Mouse (Mus musculus): Measurements from ENCODE around the gene Ctnnbip1. TPM values are rescaled to one million over a fixed set of nuclear protein-coding genes. Genes with fewer than 3 reads are reported as not detected.

The Ctnnbip1 gene
- polyA plus RNA-seq, 1 experiment: 4.7 TPM

- peak overlapping the region; percentile 68; the same call in 1 of the 2 replicates for H3K4me3 ChIP-seq (ENCODE audit: control insufficient read depth, low read depth, low read length)
- H3K4me1 ChIP-seq (ENCODE audit: control insufficient read depth, insufficient read depth, low read length): no peaks in the 10 kb centered on the region
- no peak overlapping the region for H3K27ac ChIP-seq (ENCODE audit: control insufficient read depth, insufficient read depth, low read depth, low read length)
- no peak for TF ChIP-seq POLR2A (IDR thresholded peaks at IDR 0.05; ENCODE audit: control insufficient read depth, low read depth, low read length)
- peak; percentile 78; the same call in 1 of the 2 replicates for TF ChIP-seq CTCF (IDR thresholded peaks at IDR 0.05; ENCODE audit: control insufficient read depth, insufficient read depth, insufficient replicate concordance, low read depth, low read length)
- H3K27me3 ChIP-seq (ENCODE audit: control insufficient read depth, insufficient read depth, low read length): no peaks in the 10 kb centered on the region
- no peaks in the 10 kb centered on the region for H3K36me3 ChIP-seq (ENCODE audit: control insufficient read depth, insufficient read depth, low read length)
Observed at GRCm38 (mm10) chr4:149549221-149549925, 31.3 kb downstream of the Ctnnbip1 start.

GRCm38 (mm10) chr4:149550866-149551265 is 32.8 kb downstream of the Ctnnbip1 start:
- no peaks in the 10 kb centered on the region for H3K36me3 ChIP-seq (ENCODE audit: control insufficient read depth, insufficient read depth, low read length)
- no peak overlapping the region for H3K27ac ChIP-seq (ENCODE audit: control insufficient read depth, insufficient read depth, low read depth, low read length)
- no peak overlapping the region for H3K4me3 ChIP-seq (ENCODE audit: control insufficient read depth, low read depth, low read length)
- H3K27me3 ChIP-seq (ENCODE audit: control insufficient read depth, insufficient read depth, low read length): no peaks in the 10 kb centered on the region
- no peaks in the 10 kb centered on the region for H3K4me1 ChIP-seq (ENCODE audit: control insufficient read depth, insufficient read depth, low read length)
- no peak for TF ChIP-seq POLR2A (IDR thresholded peaks at IDR 0.05; ENCODE audit: control insufficient read depth, low read depth, low read length)
- TF ChIP-seq CTCF (IDR thresholded peaks at IDR 0.05; ENCODE audit: control insufficient read depth, insufficient read depth, insufficient replicate concordance, low read depth, low read length): no peak

- Histone ChIP-seq H3K27ac (ENCODE audit: control insufficient read depth, insufficient read depth, low read depth, low read length) (no peak overlapping the region), H3K36me3 (ENCODE audit: control insufficient read depth, insufficient read depth, low read length) (no peaks in the 10 kb centered on the region), H3K27me3 (ENCODE audit: control insufficient read depth, insufficient read depth, low read length) (no peaks in the 10 kb centered on the region), H3K4me1 (ENCODE audit: control insufficient read depth, insufficient read depth, low read length) (no peaks in the 10 kb centered on the region), H3K4me3 (ENCODE audit: control insufficient read depth, low read depth, low read length) (no peak overlapping the region)
- TF ChIP-seq POLR2A (IDR thresholded peaks at IDR 0.05; ENCODE audit: control insufficient read depth, low read depth, low read length) (no peak), CTCF (IDR thresholded peaks at IDR 0.05; ENCODE audit: control insufficient read depth, insufficient read depth, insufficient replicate concordance, low read depth, low read length) (no peak)
Observed at GRCm38 (mm10) chr4:149551696-149552095, 33.7 kb downstream of the Ctnnbip1 start.

GRCm38 (mm10) chr4:149553834-149554233 is 35.8 kb downstream of the Ctnnbip1 start:
- TF ChIP-seq POLR2A (IDR thresholded peaks at IDR 0.05; ENCODE audit: control insufficient read depth, low read depth, low read length) (no peak), CTCF (IDR thresholded peaks at IDR 0.05; ENCODE audit: control insufficient read depth, insufficient read depth, insufficient replicate concordance, low read depth, low read length) (no peak)
- H3K27ac ChIP-seq (ENCODE audit: control insufficient read depth, insufficient read depth, low read depth, low read length): no peak overlapping the region
- H3K36me3 ChIP-seq (ENCODE audit: control insufficient read depth, insufficient read depth, low read length): no peaks in the 10 kb centered on the region
- no peaks in the 10 kb centered on the region for H3K27me3 ChIP-seq (ENCODE audit: control insufficient read depth, insufficient read depth, low read length)
- no peak overlapping the region for H3K4me3 ChIP-seq (ENCODE audit: control insufficient read depth, low read depth, low read length)
- no peaks in the 10 kb centered on the region for H3K4me1 ChIP-seq (ENCODE audit: control insufficient read depth, insufficient read depth, low read length)

- Histone ChIP-seq H3K4me1 (ENCODE audit: control insufficient read depth, insufficient read depth, low read length) (no peaks in the 10 kb centered on the region), H3K4me3 (ENCODE audit: control insufficient read depth, low read depth, low read length) (no peak overlapping the region), H3K27ac (ENCODE audit: control insufficient read depth, insufficient read depth, low read depth, low read length) (no peak overlapping the region), H3K36me3 (ENCODE audit: control insufficient read depth, insufficient read depth, low read length) (no peaks in the 10 kb centered on the region), H3K27me3 (ENCODE audit: control insufficient read depth, insufficient read depth, low read length) (no peaks in the 10 kb centered on the region)
- no peak for TF ChIP-seq CTCF (IDR thresholded peaks at IDR 0.05; ENCODE audit: control insufficient read depth, insufficient read depth, insufficient replicate concordance, low read depth, low read length)
- TF ChIP-seq POLR2A (IDR thresholded peaks at IDR 0.05; ENCODE audit: control insufficient read depth, low read depth, low read length): no peak
Observed at GRCm38 (mm10) chr4:149556111-149556510, 38.1 kb downstream of the Ctnnbip1 start.

GRCm38 (mm10) chr4:149557905-149558304 is 39.9 kb downstream of the Ctnnbip1 start:
- Histone ChIP-seq H3K27ac (ENCODE audit: control insufficient read depth, insufficient read depth, low read depth, low read length) (no peak overlapping the region), H3K36me3 (ENCODE audit: control insufficient read depth, insufficient read depth, low read length) (no peaks in the 10 kb centered on the region), H3K4me1 (ENCODE audit: control insufficient read depth, insufficient read depth, low read length) (no peaks in the 10 kb centered on the region), H3K27me3 (ENCODE audit: control insufficient read depth, insufficient read depth, low read length) (no peaks in the 10 kb centered on the region), H3K4me3 (ENCODE audit: control insufficient read depth, low read depth, low read length) (no peak overlapping the region)
- TF ChIP-seq POLR2A (IDR thresholded peaks at IDR 0.05; ENCODE audit: control insufficient read depth, low read depth, low read length) (no peak), CTCF (IDR thresholded peaks at IDR 0.05; ENCODE audit: control insufficient read depth, insufficient read depth, insufficient replicate concordance, low read depth, low read length) (no peak)

- no peak overlapping the region for H3K27ac ChIP-seq (ENCODE audit: control insufficient read depth, insufficient read depth, low read depth, low read length)
- H3K27me3 ChIP-seq (ENCODE audit: control insufficient read depth, insufficient read depth, low read length): no peaks in the 10 kb centered on the region
- no peak for TF ChIP-seq POLR2A (IDR thresholded peaks at IDR 0.05; ENCODE audit: control insufficient read depth, low read depth, low read length)
- TF ChIP-seq CTCF (IDR thresholded peaks at IDR 0.05; ENCODE audit: control insufficient read depth, insufficient read depth, insufficient replicate concordance, low read depth, low read length): no peak
- H3K36me3 ChIP-seq (ENCODE audit: control insufficient read depth, insufficient read depth, low read length): no peaks in the 10 kb centered on the region
- H3K4me3 ChIP-seq (ENCODE audit: control insufficient read depth, low read depth, low read length): no peak overlapping the region
- no peaks in the 10 kb centered on the region for H3K4me1 ChIP-seq (ENCODE audit: control insufficient read depth, insufficient read depth, low read length)
Observed at GRCm38 (mm10) chr4:149558389-149558788, 40.4 kb downstream of the Ctnnbip1 start.
